ENCODE assay signal across 8 mouse cellular contexts in genomic region chr8:111625694-111626527, GRCm38 (mm10). TPM values are rescaled to one million over a fixed set of nuclear protein-coding genes. Genes with fewer than 3 reads are reported as not detected.
DNase-seq lines count a peak whose midpoint lies in the region; ATAC-seq lines count a peak whose summit lies in the region.

No protein-coding gene starts in this region.

- H3K36me3 ChIP-seq in hindbrain, embryonic 10.5 days, result peaks cover 57% of the 10 kb centered on the region
- peaks cover 34% of the 10 kb centered on the region for H3K36me3 ChIP-seq in hindbrain, embryonic 13.5 days

- peak; percentile 76 for DNase-seq in hindbrain, embryonic 10.5 days (ENCODE audit: low spot score)
- peak; percentile 74 for DNase-seq in WW6 (ENCODE audit: low read depth, low spot score)
- DNase-seq in cerebellum, postnatal 36 days, result peak; percentile 81 to 86
- peak; percentile 46 to 68 for DNase-seq in gastrocnemius, postnatal 4 days (ENCODE audit: low spot score in 2 of 2)
- peak; percentile 85 for DNase-seq in kidney, postnatal 4 days
- DNase-seq in lung, postnatal 14 days, result peak; percentile 82
- peak; percentile 62 to 81 for DNase-seq in spleen, postnatal 10 days (ENCODE audit: low spot score in 2 of 2)

- H3K27ac ChIP-seq in hindbrain, embryonic 10.5 days, result no peak overlapping the region
- H3K27ac ChIP-seq in hindbrain, embryonic 13.5 days, result no peak overlapping the region

- H3K27me3 ChIP-seq in hindbrain, embryonic 10.5 days (ENCODE audit: insufficient read depth, poor library complexity, severe bottlenecking), result no peaks in the 10 kb centered on the region
- no peaks in the 10 kb centered on the region for H3K27me3 ChIP-seq in hindbrain, embryonic 13.5 days

- H3K9ac ChIP-seq in hindbrain, embryonic 13.5 days, result no peak overlapping the region

- WGBS in hindbrain, embryonic 10.5 days, result 39% methylated on average over 6 of the region's 6 CpGs
- 34% methylated on average over 6 of the region's 6 CpGs for WGBS in hindbrain, embryonic 13.5 days

- H3K4me1 ChIP-seq in hindbrain, embryonic 10.5 days (replicated peaks), result peaks cover 7% of the 10 kb centered on the region; the same call in 1 of the 2 replicates
- H3K4me1 ChIP-seq in hindbrain, embryonic 13.5 days (replicated peaks), result peaks cover 24% of the 10 kb centered on the region

- no peaks in the 10 kb centered on the region for H3K9me3 ChIP-seq in hindbrain, embryonic 10.5 days
- no peaks in the 10 kb centered on the region for H3K9me3 ChIP-seq in hindbrain, embryonic 13.5 days

- H3K4me3 ChIP-seq in hindbrain, embryonic 10.5 days, result no peak overlapping the region
- H3K4me3 ChIP-seq in hindbrain, embryonic 13.5 days, result no peak overlapping the region

- H3K4me2 ChIP-seq in hindbrain, embryonic 13.5 days, result no peak overlapping the region

- no peak for ATAC-seq in hindbrain, embryonic 13.5 days (ENCODE audit: low FRiP score)

RNA-seq across cellular contexts. Expression of gene Ldhd, which starts 4.3 kb away (rescaled TPM):
- polyA plus RNA-seq in hindbrain, embryonic 10.5 days (2016; fragmentation: Nextera tagmentation; extraction: Ambion mirVana), result 0.24 and 0.26 TPM in 2 replicates
- polyA plus RNA-seq in hindbrain, embryonic 13.5 days (2015; fragmentation: Nextera tagmentation; extraction: Ambion mirVana), result 0.52 and 0.53 TPM in 2 replicates
- total RNA-seq in gastrocnemius, postnatal 4 days (2021), result 1 to 10 TPM; 3.7 TPM

RNA-seq across cellular contexts. Expression of gene Zfp1, which starts 17.3 kb away (rescaled TPM):
- polyA plus RNA-seq in hindbrain, embryonic 10.5 days (2016; fragmentation: Nextera tagmentation; extraction: Ambion mirVana), result 20.2 and 23.8 TPM in 2 replicates
- polyA plus RNA-seq in hindbrain, embryonic 13.5 days (2015; fragmentation: Nextera tagmentation; extraction: Ambion mirVana), result 27.6 and 28.1 TPM in 2 replicates
- total RNA-seq in gastrocnemius, postnatal 4 days (2021), result 10 to 100 TPM; 10.1 to 11.4 TPM
